Mouse (Mus musculus): ENCODE measurements around the gene Clic5. TPM values are rescaled to one million over a fixed set of nuclear protein-coding genes. Genes with fewer than 3 reads are reported as not detected.

Clic5 gene
- total and polyA plus RNA-seq, 3 experiments: not detected

GRCm38 (mm10) chr17:44158186-44158585 is 30.2 kb upstream of the Clic5 start:
- Histone ChIP-seq H3K4me3 (ENCODE audit: control insufficient read depth in 1 of 2, insufficient read depth in 1 of 2, low read depth in 2 of 2, low read length in 2 of 2) (no peak overlapping the region), H3K9ac (ENCODE audit: control insufficient read depth, low read depth, low read length, poor library complexity, severe bottlenecking) (no peak overlapping the region), H3K27me3 (ENCODE audit: control insufficient read depth in 1 of 2, insufficient read depth in 2 of 2, low read length in 2 of 2) (no peaks in the 10 kb centered on the region), H3K9me3 (replicated peaks; ENCODE audit: insufficient read depth, low read length) (no peaks in the 10 kb centered on the region), H3K36me3 (ENCODE audit: control insufficient read depth in 1 of 2, insufficient read depth in 2 of 2, low read length in 2 of 2) (no peaks in the 10 kb centered on the region), H3K4me1 (ENCODE audit: control insufficient read depth in 1 of 2, insufficient read depth in 2 of 2, low read length in 2 of 2) (no peaks in the 10 kb centered on the region), H3K79me2 (ENCODE audit: control insufficient read depth, insufficient read depth, low read length, poor library complexity) (no peaks in the 10 kb centered on the region), H3K27ac (ENCODE audit: control insufficient read depth, low read depth, low read length) (no peak overlapping the region)
- no peak for DNase-seq (ENCODE audit: low read depth, low spot score)
- TF ChIP-seq SIN3A (IDR thresholded peaks at IDR 0.05; ENCODE audit: low read length): no peak
- no peak for TF ChIP-seq POLR2AphosphoS5 (IDR thresholded peaks at IDR 0.05; ENCODE audit: borderline replicate concordance, low read depth, low read length)
- no peak for TF ChIP-seq E2F4 (IDR thresholded peaks at IDR 0.05; ENCODE audit: borderline replicate concordance, low read depth, low read length)
- TF ChIP-seq MEF2A (IDR thresholded peaks at IDR 0.05; ENCODE audit: extremely low read depth, insufficient replicate concordance, low read depth, low read length, poor library complexity, severe bottlenecking): no peak
- TF ChIP-seq MAX (IDR thresholded peaks at IDR 0.05; ENCODE audit: low read length): no peak
- TF ChIP-seq TBP (IDR thresholded peaks at IDR 0.05; ENCODE audit: low read depth, low read length): no peak
- no peak for TF ChIP-seq RCOR1 (IDR thresholded peaks at IDR 0.05; ENCODE audit: low read depth, low read length)
- TF ChIP-seq POLR2A (IDR thresholded peaks at IDR 0.05; ENCODE audit: control insufficient read depth in 1 of 2, insufficient read depth in 1 of 2, low read depth in 1 of 2, low read length in 2 of 2, poor library complexity in 1 of 2): no peak
- no peak for TF ChIP-seq KAT2A (conservative IDR thresholded peaks at IDR 0.05; ENCODE audit: low read depth, low read length)
- no peak for TF ChIP-seq HCFC1 (IDR thresholded peaks at IDR 0.05; ENCODE audit: low read depth, low read length)
- TF ChIP-seq MXI1 (IDR thresholded peaks at IDR 0.05; ENCODE audit: low read depth, low read length): no peak
- TF ChIP-seq POLR2AphosphoS2 (IDR thresholded peaks at IDR 0.05; ENCODE audit: low read length): no peak
- TF ChIP-seq NRF1 (IDR thresholded peaks at IDR 0.05; ENCODE audit: insufficient read depth, low read depth, low read length, poor library complexity, severe bottlenecking): no peak

GRCm38 (mm10) chr17:44160449-44160848 is 27.9 kb upstream of the Clic5 start:
- Histone ChIP-seq H3K79me2 (ENCODE audit: control insufficient read depth, insufficient read depth, low read length, poor library complexity) (no peaks in the 10 kb centered on the region), H3K9ac (ENCODE audit: control insufficient read depth, low read depth, low read length, poor library complexity, severe bottlenecking) (no peak overlapping the region), H3K27me3 (ENCODE audit: control insufficient read depth in 1 of 2, insufficient read depth in 2 of 2, low read length in 2 of 2) (no peaks in the 10 kb centered on the region), H3K36me3 (ENCODE audit: control insufficient read depth in 1 of 2, insufficient read depth in 2 of 2, low read length in 2 of 2) (no peaks in the 10 kb centered on the region), H3K4me3 (ENCODE audit: control insufficient read depth in 1 of 2, insufficient read depth in 1 of 2, low read depth in 2 of 2, low read length in 2 of 2) (no peak overlapping the region), H3K27ac (ENCODE audit: control insufficient read depth, low read depth, low read length) (no peak overlapping the region), H3K4me1 (ENCODE audit: control insufficient read depth in 1 of 2, insufficient read depth in 2 of 2, low read length in 2 of 2) (no peaks in the 10 kb centered on the region), H3K9me3 (replicated peaks; ENCODE audit: insufficient read depth, low read length) (no peaks in the 10 kb centered on the region)
- peak; percentile 59 for TF ChIP-seq MAX (IDR thresholded peaks at IDR 0.05; ENCODE audit: low read length)
- TF ChIP-seq ZC3H11A (IDR thresholded peaks at IDR 0.05; ENCODE audit: low read depth, low read length): no peak
- peak; percentile 28 to 43; a peak in 3 of 4 replicates for TF ChIP-seq EP300 (IDR thresholded peaks at IDR 0.05; ENCODE audit: low read depth in 1 of 2, low read length in 2 of 2)
- TF ChIP-seq SMC3 (IDR thresholded peaks at IDR 0.05; ENCODE audit: low read depth, low read length): no peak
- peak; percentile 55; the same call in 1 of the 2 replicates for TF ChIP-seq USF1 (IDR thresholded peaks at IDR 0.05; ENCODE audit: low read depth, low read length)
- no peak for TF ChIP-seq RCOR1 (IDR thresholded peaks at IDR 0.05; ENCODE audit: low read depth, low read length)
- TF ChIP-seq GABPA (IDR thresholded peaks at IDR 0.05; ENCODE audit: low read depth, low read length): no peak
- peak; percentile 64; the same call in 1 of the 2 replicates for TF ChIP-seq MYC (IDR thresholded peaks at IDR 0.05; ENCODE audit: low read depth, low read length)
- no peak for TF ChIP-seq NRF1 (IDR thresholded peaks at IDR 0.05; ENCODE audit: insufficient read depth, low read depth, low read length, poor library complexity, severe bottlenecking)
- TF ChIP-seq CHD2 (IDR thresholded peaks at IDR 0.05; ENCODE audit: low read length): no peak
- TF ChIP-seq JUND (IDR thresholded peaks at IDR 0.05; ENCODE audit: low read depth, low read length): no peak
- TF ChIP-seq TCF12 (IDR thresholded peaks at IDR 0.05; ENCODE audit: low read depth, low read length): 0 out of 2 replicates have a peak, but pooled peaks have one; percentile 36
- TF ChIP-seq TAL1 (IDR thresholded peaks at IDR 0.05; ENCODE audit: low read length): peak; percentile 66
- no peak for TF ChIP-seq ZKSCAN1 (IDR thresholded peaks at IDR 0.05; ENCODE audit: low read depth, low read length)
- no peak for TF ChIP-seq CTCF (IDR thresholded peaks at IDR 0.05 in 2 of 3, conservative IDR thresholded peaks at IDR 0.05 in 1 of 3; ENCODE audit: control insufficient read depth in 1 of 3, insufficient read depth in 1 of 3, low read depth in 2 of 3, low read length in 3 of 3, poor library complexity in 1 of 3, severe bottlenecking in 1 of 3)
- TF ChIP-seq CHD1 (IDR thresholded peaks at IDR 0.05; ENCODE audit: low read depth, low read length): no peak
- TF ChIP-seq POLR2AphosphoS5 (IDR thresholded peaks at IDR 0.05; ENCODE audit: borderline replicate concordance, low read depth, low read length): no peak
- TF ChIP-seq MYB (IDR thresholded peaks at IDR 0.05; ENCODE audit: low read depth, low read length): no peak
- TF ChIP-seq GATA1 (IDR thresholded peaks at IDR 0.05; ENCODE audit: low read depth, low read length): peak; percentile 52
- peak; percentile 54 for DNase-seq (ENCODE audit: low read depth, low spot score)
